Mouse (Mus musculus) myocyte (in vitro differentiated cells): ENCODE data around the gene Fam181b. TPM values are rescaled to one million over a fixed set of nuclear protein-coding genes. Genes with fewer than 3 reads are reported as not detected.

Source experiments
- H3K27me3 ChIP-seq: one replicate; pipeline ENCODE4 v1.6.1; 2011; ENCODE audit not compliant: control insufficient read depth, insufficient read depth, insufficient read length
- H3K36me3 ChIP-seq: one replicate; pipeline ENCODE4 v1.6.1; 2011; ENCODE audit not compliant: control insufficient read depth, insufficient read depth
- H3K4me2 ChIP-seq: one replicate; pipeline ENCODE4 v1.6.1; 2011; ENCODE audit warnings: low read depth, control low read depth
- H3K4me3 ChIP-seq: one replicate; pipeline ENCODE4 v1.5.1; 2011; ENCODE audit warnings: mild to moderate bottlenecking, control low read depth, moderate library complexity
- H3K79me2 ChIP-seq: one replicate; pipeline ENCODE4 v1.6.1; 2011; ENCODE audit not compliant: control insufficient read depth, insufficient read depth
- H3ac ChIP-seq: one replicate; pipeline ENCODE4 v1.6.1; 2011; ENCODE audit not compliant: control insufficient read depth, insufficient read length
- CEBPB ChIP-seq: IDR thresholded peaks from 2 replicates; pipeline ENCODE4 v1.6.1; 2011; ENCODE audit warnings: mild to moderate bottlenecking, moderate library complexity; ENCODE audit not compliant: poor library complexity, insufficient read depth, severe bottlenecking
- E2F4 ChIP-seq: IDR thresholded peaks from one replicate; pipeline ENCODE4 v1.6.1; 2011; ENCODE audit warnings: mild to moderate bottlenecking, control low read depth, moderate library complexity; ENCODE audit not compliant: insufficient read depth
- MAX ChIP-seq: IDR thresholded peaks from one replicate; pipeline ENCODE4 v1.6.1; 2011; ENCODE audit warnings: low read depth, mild to moderate bottlenecking, control low read depth
- MYOD1 ChIP-seq, 3 experiments: IDR thresholded peaks; one replicate each; pipeline ENCODE4 v1.6.1; 2011; ENCODE audit warnings: control low read depth in 2 of 3, low read depth in 2 of 3, mild to moderate bottlenecking in 2 of 3, moderate library complexity in 1 of 3; ENCODE audit not compliant: insufficient read length in 2 of 3, control insufficient read depth in 1 of 3
- MYOG ChIP-seq, 3 experiments: IDR thresholded peaks; one replicate each; pipeline ENCODE4 v1.6.1; 2011; ENCODE audit warnings: control low read depth in 2 of 3, low read depth in 2 of 3, mild to moderate bottlenecking in 2 of 3; ENCODE audit not compliant: insufficient read length in 2 of 3, control insufficient read depth in 1 of 3, insufficient read depth in 1 of 3
- POLR2A ChIP-seq: IDR thresholded peaks from one replicate; pipeline ENCODE4 v1.6.1; 2011; ENCODE audit warnings: low read depth, mild to moderate bottlenecking, control low read depth, moderate library complexity; ENCODE audit not compliant: insufficient read length
- POLR2AphosphoS2 ChIP-seq: IDR thresholded peaks from one replicate; pipeline ENCODE4 v1.6.1; 2011; ENCODE audit warnings: low read depth, control low read depth; ENCODE audit not compliant: insufficient read length
- REST ChIP-seq: IDR thresholded peaks from one replicate; pipeline ENCODE4 v1.6.1; 2011; ENCODE audit warnings: mild to moderate bottlenecking, control low read depth, moderate library complexity; ENCODE audit not compliant: insufficient read depth, insufficient read length
- SRF ChIP-seq: IDR thresholded peaks from one replicate; pipeline ENCODE4 v1.6.1; 2011; ENCODE audit warnings: low read depth; ENCODE audit not compliant: control insufficient read depth, insufficient read length
- TCF12 ChIP-seq: IDR thresholded peaks from one replicate; pipeline ENCODE4 v1.6.1; 2011; ENCODE audit warnings: mild to moderate bottlenecking, control low read depth; ENCODE audit not compliant: poor library complexity, insufficient read depth, severe bottlenecking
- TCF3 ChIP-seq: IDR thresholded peaks from one replicate; pipeline ENCODE4 v1.6.1; 2011; ENCODE audit warnings: low read depth, control low read depth; ENCODE audit not compliant: insufficient read length
- USF1 ChIP-seq: IDR thresholded peaks from one replicate; pipeline ENCODE4 v1.6.1; 2011; ENCODE audit warnings: low read depth, mild to moderate bottlenecking, control low read depth, moderate library complexity
- polyA plus RNA-seq: library from polyadenylated mRNA; unstranded; fragments of >200 nt; fragmentation: generic; extraction: Trizol; gene quantifications from one replicate; pipeline ENCODE4 v1.2.1, GENCODE M21; 2012; ENCODE audit warnings: missing spikeins

Fam181b gene
- polyA plus RNA-seq, 1 experiment: 0.04 TPM

- Histone ChIP-seq H3K79me2 (no peaks in the 10 kb centered on the region), H3K27me3 (no peaks in the 10 kb centered on the region), H3ac (no peak overlapping the region), H3K36me3 (no peaks in the 10 kb centered on the region), H3K4me3 (no peak overlapping the region), H3K4me2 (no peak overlapping the region)
- TF ChIP-seq TCF12: no peak
- no peak for TF ChIP-seq TCF3
- TF ChIP-seq MYOD1 (IDR thresholded peaks at IDR 0.05; ENCODE audit: control insufficient read depth in 1 of 3, insufficient read length in 2 of 3, low read depth in 2 of 3): no peak
- TF ChIP-seq POLR2AphosphoS2: no peak
- TF ChIP-seq MYOG (IDR thresholded peaks at IDR 0.05; ENCODE audit: control insufficient read depth in 1 of 3, insufficient read depth in 1 of 3, insufficient read length in 2 of 3, low read depth in 2 of 3): no peak
- TF ChIP-seq POLR2A: no peak
- no peak for TF ChIP-seq SRF
- TF ChIP-seq CEBPB: no peak
Measured at GRCm38 (mm10) chr7:93044788-93045187, 34.9 kb upstream of the Fam181b start.

DNA sequence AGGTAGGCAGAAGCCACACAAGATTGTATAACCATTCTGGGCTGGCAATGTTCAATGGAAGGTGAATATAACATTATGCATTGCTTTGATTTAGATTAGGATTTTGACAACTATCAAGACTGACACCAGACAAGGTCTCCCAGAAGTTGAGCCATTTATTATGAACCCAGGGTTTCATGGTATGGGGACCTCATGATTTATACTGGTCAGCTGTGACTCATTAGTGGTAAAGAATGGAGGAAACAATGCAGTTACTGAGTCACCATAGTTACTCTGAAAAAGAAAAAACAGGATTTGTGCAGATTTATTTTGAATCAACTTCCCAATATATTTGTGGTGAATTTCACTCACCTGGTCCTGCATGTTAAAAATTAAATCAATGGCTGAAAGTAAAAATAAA lies 18.8 kb upstream of the Fam181b start:
- Histone ChIP-seq H3ac (no peak overlapping the region), H3K4me3 (no peak overlapping the region), H3K79me2 (no peaks in the 10 kb centered on the region), H3K27me3 (no peaks in the 10 kb centered on the region), H3K4me2 (no peak overlapping the region), H3K36me3 (no peaks in the 10 kb centered on the region)
- TF ChIP-seq USF1 (no peak), POLR2A (no peak), POLR2AphosphoS2 (no peak), TCF12 (no peak), REST (no peak), SRF (no peak), MYOG (IDR thresholded peaks at IDR 0.05; ENCODE audit: control insufficient read depth in 1 of 3, insufficient read depth in 1 of 3, insufficient read length in 2 of 3, low read depth in 2 of 3) (no peak), E2F4 (no peak), CEBPB (no peak), MAX (no peak), MYOD1 (IDR thresholded peaks at IDR 0.05; ENCODE audit: control insufficient read depth in 1 of 3, insufficient read length in 2 of 3, low read depth in 2 of 3) (no peak), TCF3 (no peak)

- Histone ChIP-seq H3K79me2 (no peaks in the 10 kb centered on the region), H3K36me3 (no peaks in the 10 kb centered on the region), H3K4me3 (no peak overlapping the region), H3K4me2 (no peak overlapping the region), H3K27me3 (no peaks in the 10 kb centered on the region), H3ac (no peak overlapping the region)
- no peak for TF ChIP-seq CEBPB
- TF ChIP-seq SRF: no peak
- TF ChIP-seq MYOG (IDR thresholded peaks at IDR 0.05; ENCODE audit: control insufficient read depth in 1 of 3, insufficient read depth in 1 of 3, insufficient read length in 2 of 3, low read depth in 2 of 3): no peak
- TF ChIP-seq POLR2AphosphoS2: no peak
- TF ChIP-seq TCF3: no peak
- no peak for TF ChIP-seq TCF12
Measured at GRCm38 (mm10) chr7:93061747-93062146, 17.9 kb upstream of the Fam181b start.

GRCm38 (mm10) chr7:93062189-93062588 lies 17.5 kb upstream of the Fam181b start:
- TF ChIP-seq E2F4 (no peak), MYOG (IDR thresholded peaks at IDR 0.05; ENCODE audit: control insufficient read depth in 1 of 3, insufficient read depth in 1 of 3, insufficient read length in 2 of 3, low read depth in 2 of 3) (no peak), MYOD1 (IDR thresholded peaks at IDR 0.05; ENCODE audit: control insufficient read depth in 1 of 3, insufficient read length in 2 of 3, low read depth in 2 of 3) (no peak), MAX (no peak), TCF12 (no peak), REST (no peak), TCF3 (no peak), POLR2AphosphoS2 (no peak), CEBPB (no peak)
- Histone ChIP-seq H3K79me2 (no peaks in the 10 kb centered on the region), H3ac (no peak overlapping the region), H3K36me3 (no peaks in the 10 kb centered on the region), H3K4me2 (no peak overlapping the region), H3K27me3 (no peaks in the 10 kb centered on the region), H3K4me3 (no peak overlapping the region)

- Histone ChIP-seq H3K27me3 (no peaks in the 10 kb centered on the region), H3K4me3 (no peak overlapping the region), H3K36me3 (no peaks in the 10 kb centered on the region), H3ac (no peak overlapping the region), H3K79me2 (no peaks in the 10 kb centered on the region), H3K4me2 (no peak overlapping the region)
- TF ChIP-seq MYOD1 (IDR thresholded peaks at IDR 0.05; ENCODE audit: control insufficient read depth in 1 of 3, insufficient read length in 2 of 3, low read depth in 2 of 3): no peak
- TF ChIP-seq SRF: no peak
- no peak for TF ChIP-seq CEBPB
- TF ChIP-seq MYOG (IDR thresholded peaks at IDR 0.05; ENCODE audit: control insufficient read depth in 1 of 3, insufficient read depth in 1 of 3, insufficient read length in 2 of 3, low read depth in 2 of 3): no peak
- TF ChIP-seq MAX: no peak
- no peak for TF ChIP-seq REST
- no peak for TF ChIP-seq POLR2A
- TF ChIP-seq POLR2AphosphoS2: no peak
- no peak for TF ChIP-seq TCF12
- no peak for TF ChIP-seq E2F4
- TF ChIP-seq TCF3: no peak
- TF ChIP-seq USF1: no peak
Measured at GRCm38 (mm10) chr7:93067464-93068015, 12.1 kb upstream of the Fam181b start.
